Mouse (Mus musculus) adipocyte (in vitro differentiated cells): ENCODE measurements around the gene Ifnz.
"Not testable (repeated sequence)": the region's sequence is repeated elsewhere in the genome, so short reads cannot be mapped to it uniquely, and the experiment has no call there.

Source experiments
- DNase-seq: peaks from one replicate; pipeline ENCODE4 v3.0.0-alpha.2; 2016; ENCODE audit warnings: low spot score

The Ifnz gene

DNA sequence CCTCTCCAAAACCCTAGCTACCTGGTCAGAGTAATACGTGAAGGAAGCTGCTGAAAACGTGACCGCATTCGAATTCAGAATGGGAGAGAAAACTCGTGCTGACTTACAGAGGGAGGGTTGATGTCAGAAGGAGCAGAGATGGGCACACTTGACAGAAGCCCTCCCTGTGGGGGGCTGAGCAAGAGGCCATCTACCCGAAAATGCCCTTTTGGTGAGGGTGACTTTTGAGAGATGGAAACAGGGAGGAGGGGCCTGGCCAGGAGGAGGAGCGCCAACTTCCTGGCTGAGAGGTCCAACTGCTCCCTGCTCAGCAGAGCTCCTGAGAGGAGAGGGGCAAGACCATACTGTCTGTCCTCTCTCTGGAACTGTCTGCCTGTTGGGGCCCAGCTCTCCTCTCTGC, at the start of gene Ifnz:
Ifnz (plus strand) TSS at position 301 of the 400 bp plus-strand sequence.
- not testable (repeated sequence) for DNase-seq

- DNase-seq, result peak; percentile 54
Observed at GRCm38 (mm10) chr4:88738480-88738879, 43.5 kb upstream of the Ifnz start.

DNA sequence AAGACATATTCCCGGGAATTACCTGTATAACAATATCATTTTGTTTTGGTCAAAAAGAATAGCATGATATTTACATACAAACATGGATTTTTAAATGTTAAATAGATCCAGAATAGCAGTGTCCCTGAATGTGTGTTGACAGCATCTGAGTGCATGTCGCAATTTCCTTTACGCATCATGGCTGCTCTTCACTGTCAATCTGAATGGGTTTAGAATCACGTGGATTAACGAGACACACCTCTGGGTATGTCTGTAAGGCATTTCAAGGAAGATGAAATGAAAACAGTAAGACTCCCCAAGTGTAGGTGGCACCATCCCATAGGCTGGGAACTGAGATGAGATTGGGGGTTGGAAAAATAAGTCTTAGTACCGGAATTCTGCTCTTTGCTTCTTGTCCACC, 42.9 kb upstream of the Ifnz start:
- no peak for DNase-seq

GRCm38 (mm10) chr4:88741426-88741825, 40.5 kb upstream of the Ifnz start:
- no peak for DNase-seq

DNA sequence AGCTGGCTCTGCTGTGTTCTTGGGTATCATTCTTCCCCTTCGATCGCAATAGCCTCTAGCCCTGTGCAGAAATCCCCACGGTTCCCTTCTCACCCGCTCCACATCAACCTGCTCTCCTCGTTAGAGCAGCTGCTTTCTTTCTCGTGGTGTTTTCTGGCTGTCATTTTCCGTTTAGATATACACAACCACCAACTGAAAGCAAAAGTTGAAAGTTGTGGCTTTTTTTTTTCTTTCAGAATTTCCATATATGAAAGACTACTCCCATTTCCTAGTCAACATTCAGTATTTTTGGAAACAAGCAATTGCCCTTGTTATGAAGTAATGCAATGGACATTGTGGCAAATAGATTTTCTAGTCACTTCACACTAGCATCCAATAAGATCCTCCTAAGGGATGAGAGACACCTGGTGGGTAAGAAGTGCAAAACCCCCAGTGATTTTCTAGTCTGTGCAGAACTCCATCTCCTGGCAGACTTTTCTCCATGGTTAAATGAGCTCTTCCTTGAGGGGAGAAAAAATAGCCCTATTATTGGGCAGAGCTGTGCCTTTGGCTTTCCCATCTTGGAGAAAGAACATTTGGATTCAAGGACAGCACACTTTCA, 39.1 kb upstream of the Ifnz start:
- no peak for DNase-seq

GRCm38 (mm10) chr4:88744207-88744606, 37.7 kb upstream of the Ifnz start:
- DNase-seq, result no peak

GRCm38 (mm10) chr4:88749926-88750325, 32.0 kb upstream of the Ifnz start:
- no peak for DNase-seq

- DNase-seq, result not testable (repeated sequence)
Observed at GRCm38 (mm10) chr4:88754818-88755340, 27.1 kb upstream of the Ifnz start, which contains the start of gene Gm13271. Gene Gm13271 (plus strand): TSS chr4:88754868.

- not testable (repeated sequence) for DNase-seq
Observed at GRCm38 (mm10) chr4:88756581-88757513, 25.1 kb upstream of the Ifnz start.

- not testable (repeated sequence) for DNase-seq
Observed at GRCm38 (mm10) chr4:88757628-88758031, 24.3 kb upstream of the Ifnz start.

GRCm38 (mm10) chr4:88758751-88759150, 23.2 kb upstream of the Ifnz start:
- not testable (repeated sequence) for DNase-seq

DNA sequence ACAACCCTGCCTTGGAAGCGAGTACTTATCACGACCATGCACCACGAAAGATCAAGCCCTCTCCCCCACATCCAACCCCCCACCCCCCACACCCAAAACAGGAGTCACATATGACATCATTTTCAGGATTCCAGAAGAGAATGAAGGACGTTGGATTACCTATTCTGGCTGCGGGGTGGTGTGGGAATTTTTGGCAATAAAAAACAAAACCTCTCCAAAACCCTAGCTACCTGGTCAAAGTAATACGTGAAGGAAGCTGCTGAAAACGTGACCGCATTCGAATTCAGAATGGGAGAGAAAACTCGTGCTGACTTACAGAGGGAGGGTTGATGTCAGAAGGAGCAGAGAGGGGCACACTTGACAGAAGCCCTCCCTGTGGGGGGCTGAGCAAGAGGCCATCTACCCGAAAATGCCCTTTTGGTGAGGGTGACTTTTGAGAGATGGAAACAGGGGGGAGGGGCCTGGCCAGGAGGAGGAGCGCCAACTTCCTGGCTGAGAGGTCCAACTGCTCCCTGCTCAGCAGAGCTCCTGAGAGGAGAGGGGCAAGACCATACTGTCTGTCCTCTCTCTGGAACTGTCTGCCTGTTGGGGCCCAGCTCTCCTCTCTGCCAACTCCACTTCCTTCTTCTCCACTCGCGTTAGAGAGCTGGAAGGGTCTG, 22.2 kb upstream of the Ifnz start, which contains the start of gene Gm13283:
Gm13283 (plus strand) TSS at position 510 of the 659 bp plus-strand sequence.
- not testable (repeated sequence) for DNase-seq

DNA sequence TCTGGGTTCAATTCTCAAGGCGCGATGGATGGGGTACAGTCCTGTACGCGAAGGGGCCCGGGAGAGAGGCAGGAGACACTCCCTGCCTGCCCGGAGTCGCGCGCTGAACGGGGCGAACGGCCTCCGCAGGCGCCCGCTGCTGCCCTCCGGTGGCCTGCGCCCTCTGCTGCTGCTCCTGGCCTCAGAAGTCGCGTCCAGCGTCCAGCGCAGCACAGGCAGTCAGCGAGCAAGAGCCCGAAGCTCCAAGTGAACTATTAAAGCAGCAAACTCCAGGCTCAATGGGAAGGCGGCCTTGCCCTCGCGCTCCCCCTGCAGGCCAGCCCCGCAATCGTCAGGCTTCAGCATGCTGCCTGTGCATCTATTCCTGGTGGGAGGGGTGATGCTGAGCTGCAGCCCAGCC, 21.5 kb upstream of the Ifnz start:
- DNase-seq, result not testable (repeated sequence)

- not testable (repeated sequence) for DNase-seq
Observed at GRCm38 (mm10) chr4:88761776-88762175, 20.2 kb upstream of the Ifnz start.

- DNase-seq, result not testable (repeated sequence)
Observed at GRCm38 (mm10) chr4:88762341-88762740, 19.6 kb upstream of the Ifnz start.

DNA sequence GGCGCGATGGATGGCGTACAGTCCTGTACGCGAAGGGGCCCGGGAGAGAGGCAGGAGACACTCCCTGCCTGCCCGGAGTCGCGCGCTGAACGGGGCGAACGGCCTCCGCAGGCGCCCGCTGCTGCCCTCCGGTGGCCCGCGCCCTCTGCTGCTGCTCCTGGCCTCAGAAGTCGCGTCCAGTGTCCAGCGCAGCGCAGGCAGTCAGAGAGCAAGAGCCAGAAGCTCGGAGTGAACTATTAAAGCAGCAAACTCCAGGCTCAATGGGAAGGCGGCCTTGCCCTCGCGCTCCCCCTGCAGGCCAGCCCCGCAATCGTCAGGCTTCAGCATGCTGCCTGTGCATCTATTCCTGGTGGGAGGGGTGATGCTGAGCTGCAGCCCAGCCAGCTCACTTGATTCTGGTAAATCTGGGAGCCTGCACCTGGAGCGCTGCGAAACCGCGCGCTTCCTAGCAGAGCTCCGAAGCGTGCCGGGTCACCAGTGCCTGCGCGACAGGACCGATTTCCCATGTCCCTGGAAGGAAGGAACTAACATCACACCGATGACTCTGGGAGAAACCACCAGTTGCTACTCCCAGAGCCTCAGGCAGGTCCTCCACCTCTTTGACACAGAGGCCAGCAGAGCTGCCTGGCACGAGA, 18.4 kb upstream of the Ifnz start:
- DNase-seq, result peak; percentile 16

DNA sequence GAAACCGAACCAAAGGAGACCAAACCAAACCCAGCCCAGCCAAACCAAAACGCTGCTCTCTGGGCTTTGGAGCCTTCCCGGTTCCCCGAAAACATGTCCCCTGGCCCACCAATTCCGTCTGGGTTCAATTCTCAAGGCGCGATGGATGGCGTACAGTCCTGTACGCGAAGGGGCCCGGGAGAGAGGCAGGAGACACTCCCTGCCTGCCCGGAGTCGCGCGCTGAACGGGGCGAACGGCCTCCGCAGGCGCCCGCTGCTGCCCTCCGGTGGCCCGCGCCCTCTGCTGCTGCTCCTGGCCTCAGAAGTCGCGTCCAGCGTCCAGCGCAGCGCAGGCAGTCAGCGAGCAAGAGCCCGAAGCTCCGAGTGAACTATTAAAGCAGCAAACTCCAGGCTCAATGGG, 8.4 kb upstream of the Ifnz start, which contains the start of gene Gm13290:
Gm13290 (plus strand) TSS at position 301 of the 400 bp plus-strand sequence.
- DNase-seq, result not testable (repeated sequence)

DNA sequence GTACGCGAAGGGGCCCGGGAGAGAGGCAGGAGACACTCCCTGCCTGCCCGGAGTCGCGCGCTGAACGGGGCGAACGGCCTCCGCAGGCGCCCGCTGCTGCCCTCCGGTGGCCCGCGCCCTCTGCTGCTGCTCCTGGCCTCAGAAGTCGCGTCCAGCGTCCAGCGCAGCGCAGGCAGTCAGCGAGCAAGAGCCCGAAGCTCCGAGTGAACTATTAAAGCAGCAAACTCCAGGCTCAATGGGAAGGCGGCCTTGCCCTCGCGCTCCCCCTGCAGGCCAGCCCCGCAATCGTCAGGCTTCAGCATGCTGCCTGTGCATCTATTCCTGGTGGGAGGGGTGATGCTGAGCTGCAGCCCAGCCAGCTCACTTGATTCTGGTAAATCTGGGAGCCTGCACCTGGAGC, 5.3 kb upstream of the Ifnz start, which contains the start of gene Gm13289:
Gm13289 (plus strand) TSS at position 301 of the 400 bp plus-strand sequence.
- DNase-seq, result not testable (repeated sequence)

DNA sequence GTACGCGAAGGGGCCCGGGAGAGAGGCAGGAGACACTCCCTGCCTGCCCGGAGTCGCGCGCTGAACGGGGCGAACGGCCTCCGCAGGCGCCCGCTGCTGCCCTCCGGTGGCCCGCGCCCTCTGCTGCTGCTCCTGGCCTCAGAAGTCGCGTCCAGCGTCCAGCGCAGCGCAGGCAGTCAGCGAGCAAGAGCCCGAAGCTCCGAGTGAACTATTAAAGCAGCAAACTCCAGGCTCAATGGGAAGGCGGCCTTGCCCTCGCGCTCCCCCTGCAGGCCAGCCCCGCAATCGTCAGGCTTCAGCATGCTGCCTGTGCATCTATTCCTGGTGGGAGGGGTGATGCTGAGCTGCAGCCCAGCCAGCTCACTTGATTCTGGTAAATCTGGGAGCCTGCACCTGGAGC, 2.4 kb upstream of the Ifnz start, which contains the start of gene Gm13272:
Gm13272 (plus strand) TSS at position 301 of the 400 bp plus-strand sequence.
- DNase-seq, result not testable (repeated sequence)

- DNase-seq, result not testable (repeated sequence)
Observed at GRCm38 (mm10) chr4:88780320-88780719, 1.6 kb upstream of the Ifnz start.

DNA sequence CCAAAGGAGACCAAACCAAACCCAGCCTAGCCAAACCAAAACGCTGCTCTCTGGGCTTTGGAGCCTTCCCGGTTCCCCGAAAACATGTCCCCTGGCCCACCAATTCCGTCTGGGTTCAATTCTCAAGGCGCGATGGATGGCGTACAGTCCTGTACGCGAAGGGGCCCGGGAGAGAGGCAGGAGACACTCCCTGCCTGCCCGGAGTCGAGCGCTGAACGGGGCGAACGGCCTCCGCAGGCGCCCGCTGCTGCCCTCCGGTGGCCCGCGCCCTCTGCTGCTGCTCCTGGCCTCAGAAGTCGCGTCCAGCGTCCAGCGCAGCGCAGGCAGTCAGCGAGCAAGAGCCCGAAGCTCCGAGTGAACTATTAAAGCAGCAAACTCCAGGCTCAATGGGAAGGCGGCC, 404 bp downstream of the Ifnz start:
- not testable (repeated sequence) for DNase-seq
